Mouse (Mus musculus) leukemia stem cell, adult 10-12 weeks (primary cell): ENCODE measurements around the gene Idh3a. TPM values are rescaled to one million over a fixed set of nuclear protein-coding genes. Genes with fewer than 3 reads are reported as not detected.

Experiments
- polyA plus RNA-seq: library from polyadenylated mRNA; stranded (reverse); fragments of >175 nt; gene quantifications from 2 replicates; pipeline ENCODE4 v1.2.3, GENCODE M21; 2012; ENCODE audit warnings: low replicate concordance

Gene Idh3a
- polyA plus RNA-seq: 5.7 and 25.3 TPM in 2 replicates

DNA sequence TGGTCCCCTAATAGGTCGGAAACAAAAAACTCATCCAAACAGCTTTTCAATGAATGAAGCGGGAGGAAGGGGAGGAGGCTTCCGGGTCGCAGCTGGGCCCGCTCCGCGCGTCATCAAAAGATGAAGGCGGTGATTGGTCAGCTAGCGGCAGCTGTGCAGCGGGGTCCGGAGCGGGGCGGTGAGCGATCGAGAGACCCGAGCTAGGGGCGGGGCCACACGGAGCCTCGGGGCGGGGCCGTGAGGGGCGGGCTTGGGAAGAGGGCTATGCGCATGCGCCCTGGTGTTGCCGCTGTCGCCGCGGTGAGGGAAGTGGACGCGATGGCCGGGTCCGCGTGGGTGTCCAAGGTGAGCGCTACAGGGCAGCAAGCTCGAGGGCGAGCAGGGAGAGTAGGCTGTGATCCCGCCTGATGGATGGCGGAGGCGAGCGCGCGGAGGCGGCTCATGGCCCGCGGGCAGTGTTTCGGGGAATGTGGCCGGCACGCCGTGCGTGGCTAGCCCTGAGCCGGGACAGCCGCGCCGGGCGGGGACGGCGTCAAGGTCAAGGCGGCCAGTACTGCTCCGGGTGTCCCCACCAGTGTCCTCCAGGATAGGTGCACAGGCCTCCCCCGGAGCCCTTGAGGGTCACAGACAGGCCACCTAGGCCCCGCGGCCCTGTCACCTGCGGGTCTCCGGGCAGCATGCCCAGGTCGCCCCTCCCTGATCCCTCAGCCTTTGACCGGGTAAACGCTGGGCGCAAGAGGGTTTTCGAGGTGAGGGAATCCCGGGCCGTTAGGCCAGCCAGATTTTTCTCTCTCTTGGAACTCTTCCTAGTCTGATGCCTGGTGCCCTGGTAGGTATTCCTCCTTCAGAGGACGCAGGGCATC, at the start of gene Idh3a:
TSS of gene Idh3a (plus strand) at position 136 of the 863 bp plus-strand sequence.

DNA sequence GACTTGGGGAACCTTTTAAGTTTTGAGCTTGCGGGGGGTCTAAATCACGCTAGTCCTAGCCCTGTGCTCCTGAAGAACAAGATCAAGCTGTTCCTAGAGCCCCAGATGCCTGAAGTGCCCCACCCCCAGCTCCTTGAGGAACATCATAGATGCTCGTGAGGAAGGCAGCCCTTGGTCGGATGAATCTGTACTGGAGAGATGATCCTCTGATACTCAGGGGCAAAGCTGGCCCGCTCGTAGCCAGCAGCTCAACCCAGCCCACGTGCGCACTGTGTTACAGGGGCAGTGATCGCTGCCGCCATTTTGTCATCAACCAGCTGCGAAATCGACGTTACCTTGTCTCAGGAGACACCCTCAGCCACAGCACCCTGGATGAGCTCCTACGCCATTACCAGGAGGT, 47.5 kb upstream of the Idh3a start, which contains the start of gene Sh2d7:
TSS of gene Sh2d7 (plus strand) at position 301 of the 400 bp plus-strand sequence.

DNA sequence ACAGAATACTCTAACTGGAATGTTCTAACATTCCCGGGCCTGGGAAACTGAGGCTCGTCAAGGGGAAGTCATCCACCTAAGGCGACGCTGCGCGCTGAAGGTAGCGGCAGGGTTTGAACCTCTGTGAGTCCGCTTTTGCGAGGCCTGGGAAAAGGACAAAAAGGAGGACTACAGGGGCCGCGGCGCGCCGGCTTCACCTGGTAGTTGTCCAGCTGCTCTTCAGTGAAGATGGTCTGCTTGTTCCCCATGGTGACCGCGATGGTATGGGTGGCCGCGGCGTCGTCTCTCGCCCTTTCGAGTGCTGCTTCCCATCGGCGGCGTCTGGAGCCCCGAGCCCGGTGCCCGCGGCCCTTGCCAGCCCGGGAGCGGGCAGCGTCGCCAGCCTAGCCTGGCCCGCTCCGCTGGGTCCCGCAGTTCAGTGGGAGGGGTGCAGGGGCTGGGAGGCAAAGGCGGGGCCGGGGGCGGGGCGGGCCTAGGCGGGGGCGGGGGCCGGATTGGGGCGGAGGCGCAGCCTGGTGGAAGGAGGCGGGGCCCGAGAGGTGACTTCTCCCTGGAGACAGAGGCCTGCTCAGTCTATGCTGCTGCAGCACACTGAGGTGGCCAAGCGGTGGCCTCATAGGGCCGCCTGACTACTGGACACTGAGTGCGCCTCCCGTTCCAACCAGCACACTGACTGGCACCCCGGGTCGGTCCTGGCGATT, 26.2 kb upstream of the Idh3a start, which contains the start of gene Cib2:
TSS of gene Cib2 (minus strand) at position 448 of the 701 bp plus-strand sequence.

Other genes starting within 250 kb of the Idh3a start
- gene Dmxl2, start 84.7 kb upstream of the Idh3a start, polyA plus RNA-seq: 0.26 and 0.79 TPM in 2 replicates
- not detected in 2 replicates for gene Sh2d7, start 47.4 kb upstream of the Idh3a start, polyA plus RNA-seq
- 2.3 and 2.5 TPM in 2 replicates for gene Cib2, start 26.1 kb upstream of the Idh3a start, polyA plus RNA-seq
- 0.30 and 0.48 TPM in 2 replicates for gene Acsbg1, start 75.5 kb downstream of the Idh3a start, polyA plus RNA-seq
- 10.8 and 12.0 TPM in 2 replicates for gene Dnaja4, start 112.5 kb downstream of the Idh3a start, polyA plus RNA-seq
- 2.3 and 39.0 TPM in 2 replicates for gene Wdr61, start 148.2 kb downstream of the Idh3a start, polyA plus RNA-seq
- gene Crabp1, start 178.4 kb downstream of the Idh3a start, polyA plus RNA-seq: not detected in 2 replicates